Mouse (Mus musculus) left cerebral cortex, postnatal 4 days (tissue): ENCODE data around the gene Tmem189. TPM values are rescaled to one million over a fixed set of nuclear protein-coding genes. Genes with fewer than 3 reads are reported as not detected.
A peak's percentile ranks its signal among the peaks of the same experiment; 100 is the strongest.

Experiments used
- DNase-seq: peaks from one replicate; pipeline ENCODE4 v3.0.0-alpha.2; 2022
- intact Hi-C: fragments of 180-260 bp; cut with DNase I; formaldehyde crosslinking; loops from one replicate; pipeline ENCODE4 v1.15.1; 2025
- total RNA-seq, 2 experiments: library from RNA; stranded (reverse); gene quantifications; 2 replicates each; pipeline ENCODE4 v1.2.3; 2021

Tmem189 gene
- total RNA-seq, 2 experiments from 2014 or later: 37.6 to 39.2 TPM

GRCm38 (mm10) chr2:167702126-167702525 is 12.5 kb upstream of the Tmem189 start:
- DNase-seq: no peak
- intact Hi-C loops: no loop called here

GRCm38 (mm10) chr2:167701472-167701871 is 11.8 kb upstream of the Tmem189 start:
- intact Hi-C loops: no loop called here
- no peak for DNase-seq

- DNase-seq: no peak
- intact Hi-C loops: no loop called here
These were observed 10.4 kb upstream of the Tmem189 start for GRCm38 (mm10) chr2:167700018-167700417.

- intact Hi-C loops: no loop called here
- no peak for DNase-seq
These were observed 8.3 kb upstream of the Tmem189 start for GRCm38 (mm10) chr2:167697902-167698301.

GRCm38 (mm10) chr2:167696143-167696542 is 6.5 kb upstream of the Tmem189 start:
- no peak for DNase-seq
- intact Hi-C loops: no loop called here

GRCm38 (mm10) chr2:167695491-167695890 is 5.9 kb upstream of the Tmem189 start:
- intact Hi-C loops: no loop called here
- no peak for DNase-seq

GRCm38 (mm10) chr2:167694963-167695362 is 5.3 kb upstream of the Tmem189 start:
- no peak for DNase-seq
- intact Hi-C loops: no loop called here

GRCm38 (mm10) chr2:167694244-167694643 is 4.6 kb upstream of the Tmem189 start:
- DNase-seq: no peak
- intact Hi-C loops: no loop called here

- intact Hi-C loops: no loop called here
- no peak for DNase-seq
These were observed 3.9 kb upstream of the Tmem189 start for GRCm38 (mm10) chr2:167693540-167693939.

GRCm38 (mm10) chr2:167692831-167693230 is 3.2 kb upstream of the Tmem189 start:
- no peak for DNase-seq
- intact Hi-C loops: no loop called here

GRCm38 (mm10) chr2:167691871-167692661 is 2.4 kb upstream of the Tmem189 start:
- DNase-seq: no peak
- intact Hi-C loops: no loop called here

- DNase-seq: no peak
- intact Hi-C loops: no loop called here
These were observed 1.8 kb upstream of the Tmem189 start for GRCm38 (mm10) chr2:167691410-167691809.

GRCm38 (mm10) chr2:167690962-167691311 is 1.3 kb upstream of the Tmem189 start:
- intact Hi-C loops: no loop called here
- DNase-seq: no peak

- peak; percentile 29 for DNase-seq
- intact Hi-C loops: no loop called here
These were observed 768 bp upstream of the Tmem189 start for GRCm38 (mm10) chr2:167690219-167690961.

GRCm38 (mm10) chr2:167688498-167689451 is 847 bp downstream of the Tmem189 start, which contains the start of gene Cebpb:
Gene Cebpb, plus strand, starts transcription at chr2:167688915.
- intact Hi-C loops: loop anchor here (2.0 to 10.0 kb wide), 2 partner anchors 206 to 306 kb away; no protein-coding TSS in a partner anchor
- peak; percentile 73 for DNase-seq

- intact Hi-C loops: loop anchor here (2.0 to 10.0 kb wide), 2 partner anchors 207 to 307 kb away; no protein-coding TSS in a partner anchor
- no peak for DNase-seq
These were observed 1.5 kb downstream of the Tmem189 start for GRCm38 (mm10) chr2:167688126-167688497.

GRCm38 (mm10) chr2:167687651-167688101 is 1.9 kb downstream of the Tmem189 start:
- intact Hi-C loops: loop anchor here (2.0 to 10.0 kb wide), 2 partner anchors 207 to 307 kb away; no protein-coding TSS in a partner anchor
- no peak for DNase-seq

GRCm38 (mm10) chr2:167687250-167687586 is 2.4 kb downstream of the Tmem189 start:
- intact Hi-C loops: loop anchor here (10.0 kb wide), 1 partner anchor 308 kb away; no protein-coding TSS in a partner anchor
- DNase-seq: no peak

- no peak for DNase-seq
- intact Hi-C loops: loop anchor here (10.0 kb wide), 1 partner anchor 308 kb away; no protein-coding TSS in a partner anchor
These were observed 3.0 kb downstream of the Tmem189 start for GRCm38 (mm10) chr2:167686382-167687249.
